Mouse (Mus musculus): ENCODE results near the gene Zfp651. TPM values are rescaled to one million over a fixed set of nuclear protein-coding genes. Genes with fewer than 3 reads are reported as not detected.

Gene Zfp651
- polyA plus RNA-seq, 1 experiment from 2014 or later = 9.4 TPM

DNA sequence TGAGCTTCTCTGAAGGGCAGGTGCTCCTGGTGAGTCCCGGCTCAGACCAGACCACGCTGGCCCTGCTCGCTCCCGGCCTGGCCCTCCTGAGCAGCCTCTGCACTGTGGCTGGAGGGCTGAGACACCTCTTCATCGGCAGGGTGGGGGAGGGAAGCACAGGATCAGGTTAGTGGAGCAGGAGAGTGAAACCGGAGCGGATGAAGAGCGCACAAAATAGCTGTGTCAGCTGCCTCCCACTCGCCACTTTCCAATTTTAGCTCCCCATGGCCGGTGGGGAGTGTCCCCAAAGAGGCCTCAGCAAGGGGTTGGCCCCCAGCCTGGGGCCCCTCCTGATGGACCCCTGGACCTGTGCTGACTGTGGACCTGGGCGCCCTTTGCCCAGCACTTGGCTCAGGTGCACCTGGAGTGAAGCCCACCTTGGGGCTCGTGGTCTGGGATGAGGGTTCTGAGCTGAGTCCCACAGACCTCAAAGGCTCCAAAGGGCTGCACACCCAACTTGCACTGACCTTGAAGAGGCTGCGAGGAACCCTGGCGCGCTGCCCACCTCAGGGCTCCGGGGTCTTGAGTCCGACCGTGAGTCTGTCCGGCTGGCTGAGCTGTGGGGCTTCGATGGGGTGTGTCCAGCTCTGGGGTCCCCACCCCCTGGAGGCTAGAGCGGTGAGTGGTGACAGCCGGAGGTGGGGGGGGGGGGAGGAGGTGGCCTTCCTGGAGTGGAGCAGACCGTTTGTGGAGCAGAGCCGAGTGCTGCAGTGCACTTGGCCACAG is 32.8 kb downstream of the Zfp651 start, which contains the start of gene Hhatl:
Gene Hhatl (minus strand): TSS at position 751 of the 765 bp plus-strand sequence.
- H3K9me3 ChIP-seq (ENCODE audit: control insufficient read depth, low read length) = no peaks in the 10 kb centered on the region
- DNase-seq (ENCODE audit: low spot score) (no peak), ATAC-seq (replicated peaks; ENCODE audit: low FRiP score) (no peak)
- no peak within 1 kb of the TSS for H3K4me3 ChIP-seq (ENCODE audit: low read depth, low read length)
- no peak within 1 kb of the TSS for H3K9ac ChIP-seq (ENCODE audit: low read length)
- H3K4me2 ChIP-seq (ENCODE audit: low read depth, low read length, severe bottlenecking) = no peak within 1 kb of the TSS
- 50% methylated on average over 24 of the region's 24 CpGs for WGBS
- no peaks in the 10 kb centered on the region for H3K36me3 ChIP-seq (ENCODE audit: control insufficient read depth, insufficient read depth, low read length)
- H3K4me1 ChIP-seq (replicated peaks; ENCODE audit: control insufficient read depth, insufficient read depth, low read length) = no peaks in the 10 kb centered on the region
- no peaks in the 10 kb centered on the region for H3K27me3 ChIP-seq (ENCODE audit: control insufficient read depth, insufficient read depth, low read length)
- H3K27ac ChIP-seq (ENCODE audit: low read depth, low read length) = no peak within 1 kb of the TSS

DNA sequence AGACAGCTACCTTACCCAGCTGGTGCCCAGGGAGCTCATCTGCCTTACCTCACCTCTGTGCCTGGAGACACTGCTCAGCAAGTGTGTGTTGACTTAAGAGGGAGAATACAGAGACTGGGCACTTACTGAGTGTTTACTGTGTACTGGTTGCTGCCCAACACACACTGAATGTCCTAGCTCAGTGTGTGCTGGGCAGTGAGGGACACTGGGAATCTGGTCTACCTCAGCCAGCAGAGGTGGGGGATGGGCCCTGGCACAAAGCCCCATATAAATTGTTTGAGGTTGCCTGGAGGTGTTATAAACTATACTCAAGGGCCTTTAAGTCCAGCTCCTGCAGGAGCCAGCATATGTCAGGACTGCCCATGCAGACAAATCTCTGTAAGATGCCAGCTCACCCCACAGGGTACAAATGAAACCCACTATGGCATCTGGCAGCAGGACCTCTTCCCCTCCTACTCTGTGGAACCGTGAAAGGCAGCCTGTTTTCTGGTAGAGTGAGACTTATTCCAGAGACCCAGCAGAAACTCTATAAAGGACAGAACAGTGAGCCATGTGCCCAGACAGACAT is 35.9 kb downstream of the Zfp651 start:
- Histone ChIP-seq H3K36me3 (ENCODE audit: control insufficient read depth, insufficient read depth, low read length) (no peaks in the 10 kb centered on the region), H3K4me1 (replicated peaks; ENCODE audit: control insufficient read depth, insufficient read depth, low read length) (0 out of 2 replicates have a peak, but pooled peaks cover 2% of the 10 kb centered on the region)

DNA sequence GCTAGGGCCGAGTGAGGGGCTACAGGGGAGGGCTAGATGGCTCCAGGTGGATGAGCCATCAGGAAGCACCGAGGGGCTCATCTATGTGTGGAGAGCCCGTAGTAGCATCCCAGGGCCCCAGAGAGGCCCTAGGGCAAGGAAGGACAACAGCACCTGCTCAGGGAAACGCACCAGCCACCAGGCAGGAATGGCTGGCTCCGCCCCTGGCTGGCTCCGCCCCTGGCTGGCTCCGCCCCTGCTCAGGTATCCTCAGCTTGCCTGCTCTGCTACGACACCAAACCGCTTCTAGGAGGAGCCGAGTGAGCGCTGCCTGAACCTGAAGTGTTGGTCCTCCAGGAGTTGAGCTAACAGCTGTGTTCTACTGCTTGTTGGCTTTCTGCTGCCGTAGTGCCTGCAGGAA is 38.6 kb downstream of the Zfp651 start:
- Histone ChIP-seq H3K9me3 (ENCODE audit: control insufficient read depth, low read length) (no peaks in the 10 kb centered on the region), H3K4me2 (ENCODE audit: low read depth, low read length, severe bottlenecking) (no peak overlapping the region), H3K27ac (ENCODE audit: low read depth, low read length) (no peak overlapping the region), H3K27me3 (ENCODE audit: control insufficient read depth, insufficient read depth, low read length) (no peaks in the 10 kb centered on the region), H3K4me3 (ENCODE audit: low read depth, low read length) (no peak overlapping the region), H3K36me3 (ENCODE audit: control insufficient read depth, insufficient read depth, low read length) (no peaks in the 10 kb centered on the region), H3K4me1 (replicated peaks; ENCODE audit: control insufficient read depth, insufficient read depth, low read length) (0 out of 2 replicates have a peak, but pooled peaks cover 5% of the 10 kb centered on the region), H3K9ac (ENCODE audit: low read length) (no peak overlapping the region)
- ATAC-seq (replicated peaks; ENCODE audit: low FRiP score) (no peak), DNase-seq (ENCODE audit: low spot score) (no peak)
- 16% methylated on average over 12 of the region's 12 CpGs for WGBS

More for the DNA sequence above, 35.9 kb downstream of the Zfp651 start:
- Histone ChIP-seq H3K4me3 (ENCODE audit: low read depth, low read length) (no peak overlapping the region), H3K27me3 (ENCODE audit: control insufficient read depth, insufficient read depth, low read length) (no peaks in the 10 kb centered on the region), H3K9ac (ENCODE audit: low read length) (no peak overlapping the region), H3K4me2 (ENCODE audit: low read depth, low read length, severe bottlenecking) (no peak overlapping the region), H3K27ac (ENCODE audit: low read depth, low read length) (no peak overlapping the region), H3K9me3 (ENCODE audit: control insufficient read depth, low read length) (no peaks in the 10 kb centered on the region)
- DNase-seq (ENCODE audit: low spot score) (no peak), ATAC-seq (replicated peaks; ENCODE audit: low FRiP score) (no peak)
- WGBS = 74% methylated on average over 1 of the region's 1 CpGs

DNA sequence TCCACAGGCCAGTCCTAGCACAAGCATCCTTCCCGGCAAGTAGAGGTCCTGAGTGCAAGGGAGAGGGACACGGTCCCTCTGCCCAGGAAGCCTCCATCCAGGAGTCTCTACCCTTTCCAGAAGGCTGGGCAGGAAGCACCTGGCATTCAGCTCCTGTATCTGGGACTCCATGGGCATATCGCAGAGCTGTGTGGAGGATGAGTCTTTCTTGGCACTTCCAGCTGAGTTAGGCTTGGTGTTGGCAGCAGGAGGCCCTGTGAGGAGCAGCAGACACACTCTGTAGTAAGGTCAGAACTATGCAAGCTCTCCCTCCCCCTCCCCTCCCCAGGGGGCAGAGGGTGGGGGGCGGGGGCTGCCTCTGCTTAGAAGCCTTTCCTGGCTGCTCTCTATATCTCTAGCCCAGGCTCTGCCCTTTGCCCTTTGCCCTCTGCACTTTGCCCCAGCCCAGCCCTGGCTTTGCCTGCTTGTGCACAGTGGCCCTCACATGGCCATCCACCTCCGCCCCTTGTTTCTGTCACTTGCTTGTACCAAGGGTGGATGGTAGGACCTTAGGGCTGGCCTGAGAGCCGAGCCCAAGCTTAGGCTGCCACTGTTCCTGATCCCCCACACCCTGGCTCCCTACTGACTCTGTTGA is 39.9 kb downstream of the Zfp651 start:
- no peak overlapping the region for H3K9ac ChIP-seq (ENCODE audit: low read length)
- H3K4me3 ChIP-seq (ENCODE audit: low read depth, low read length) = no peak overlapping the region
- H3K4me2 ChIP-seq (ENCODE audit: low read depth, low read length, severe bottlenecking) = no peak overlapping the region
- H3K36me3 ChIP-seq (ENCODE audit: control insufficient read depth, insufficient read depth, low read length) = no peaks in the 10 kb centered on the region
- H3K27ac ChIP-seq (ENCODE audit: low read depth, low read length) = no peak overlapping the region
- H3K4me1 ChIP-seq (replicated peaks; ENCODE audit: control insufficient read depth, insufficient read depth, low read length) = 0 out of 2 replicates have a peak, but pooled peaks cover 5% of the 10 kb centered on the region
- H3K9me3 ChIP-seq (ENCODE audit: control insufficient read depth, low read length) = no peaks in the 10 kb centered on the region
- no peak for ATAC-seq (replicated peaks; ENCODE audit: low FRiP score)
- no peaks in the 10 kb centered on the region for H3K27me3 ChIP-seq (ENCODE audit: control insufficient read depth, insufficient read depth, low read length)
- no peak for DNase-seq (ENCODE audit: low spot score)
- 42% methylated on average over 6 of the region's 6 CpGs for WGBS

DNA sequence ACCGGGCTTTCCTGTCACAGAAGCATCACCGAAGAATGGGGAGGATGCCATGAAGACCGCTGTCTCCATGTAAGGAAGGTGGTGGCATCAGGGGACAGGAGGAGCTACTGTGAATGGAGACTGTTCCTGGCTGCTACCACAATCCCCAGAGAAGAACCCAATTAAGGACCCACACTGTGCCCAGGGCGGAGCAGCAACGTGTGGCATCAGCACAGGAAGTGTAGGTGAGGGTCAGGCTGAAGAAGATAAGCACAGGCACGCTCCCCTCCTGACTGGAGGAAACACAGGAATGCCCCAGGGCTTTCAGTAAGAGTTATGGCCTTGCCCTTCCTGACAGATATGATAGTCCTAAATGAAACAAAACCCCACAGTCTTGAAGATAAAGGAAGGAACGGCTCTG is 43.6 kb downstream of the Zfp651 start:
- ATAC-seq (replicated peaks; ENCODE audit: low FRiP score) (no peak), DNase-seq (ENCODE audit: low spot score) (no peak)
- H3K4me1 ChIP-seq (replicated peaks; ENCODE audit: control insufficient read depth, insufficient read depth, low read length) = 0 out of 2 replicates have a peak, but pooled peaks cover 4% of the 10 kb centered on the region
- H3K36me3 ChIP-seq (ENCODE audit: control insufficient read depth, insufficient read depth, low read length) = no peaks in the 10 kb centered on the region
- no peak overlapping the region for H3K4me2 ChIP-seq (ENCODE audit: low read depth, low read length, severe bottlenecking)
- no peaks in the 10 kb centered on the region for H3K27me3 ChIP-seq (ENCODE audit: control insufficient read depth, insufficient read depth, low read length)
- no peaks in the 10 kb centered on the region for H3K9me3 ChIP-seq (ENCODE audit: control insufficient read depth, low read length)
- H3K27ac ChIP-seq (ENCODE audit: low read depth, low read length) = no peak overlapping the region
- WGBS = 80% methylated on average over 7 of the region's 7 CpGs
- no peak overlapping the region for H3K4me3 ChIP-seq (ENCODE audit: low read depth, low read length)
- no peak overlapping the region for H3K9ac ChIP-seq (ENCODE audit: low read length)

DNA sequence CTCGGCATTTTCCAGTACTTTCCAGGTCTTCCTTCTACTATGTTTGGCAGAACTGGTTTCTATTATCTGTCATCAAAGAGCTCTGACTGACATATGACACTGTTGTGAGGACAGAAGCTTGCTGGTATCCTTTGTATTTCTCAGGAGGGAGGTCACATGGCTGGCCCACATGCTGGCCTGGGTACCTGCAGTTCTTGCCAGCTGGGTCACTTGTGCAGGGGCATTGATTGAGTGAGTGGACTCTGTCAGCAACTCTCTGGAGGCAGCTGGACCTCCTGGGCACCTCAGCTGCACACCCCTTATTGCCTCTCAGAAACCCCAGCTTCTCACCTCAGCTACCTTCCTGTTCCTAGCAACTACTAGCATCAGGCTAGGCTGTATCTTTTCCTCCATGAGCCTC is 48.4 kb downstream of the Zfp651 start:
- H3K4me3 ChIP-seq (ENCODE audit: low read depth, low read length) = no peak overlapping the region
- no peak overlapping the region for H3K4me2 ChIP-seq (ENCODE audit: low read depth, low read length, severe bottlenecking)
- no peaks in the 10 kb centered on the region for H3K36me3 ChIP-seq (ENCODE audit: control insufficient read depth, insufficient read depth, low read length)
- H3K4me1 ChIP-seq (replicated peaks; ENCODE audit: control insufficient read depth, insufficient read depth, low read length) = peaks cover 13% of the 10 kb centered on the region
- DNase-seq (ENCODE audit: low spot score) (no peak), ATAC-seq (replicated peaks; ENCODE audit: low FRiP score) (no peak)
- no peak overlapping the region for H3K9ac ChIP-seq (ENCODE audit: low read length)
- no peak overlapping the region for H3K27ac ChIP-seq (ENCODE audit: low read depth, low read length)
- no peaks in the 10 kb centered on the region for H3K9me3 ChIP-seq (ENCODE audit: control insufficient read depth, low read length)
- 40% methylated on average over 1 of the region's 1 CpGs for WGBS
- H3K27me3 ChIP-seq (ENCODE audit: control insufficient read depth, insufficient read depth, low read length) = no peaks in the 10 kb centered on the region

DNA sequence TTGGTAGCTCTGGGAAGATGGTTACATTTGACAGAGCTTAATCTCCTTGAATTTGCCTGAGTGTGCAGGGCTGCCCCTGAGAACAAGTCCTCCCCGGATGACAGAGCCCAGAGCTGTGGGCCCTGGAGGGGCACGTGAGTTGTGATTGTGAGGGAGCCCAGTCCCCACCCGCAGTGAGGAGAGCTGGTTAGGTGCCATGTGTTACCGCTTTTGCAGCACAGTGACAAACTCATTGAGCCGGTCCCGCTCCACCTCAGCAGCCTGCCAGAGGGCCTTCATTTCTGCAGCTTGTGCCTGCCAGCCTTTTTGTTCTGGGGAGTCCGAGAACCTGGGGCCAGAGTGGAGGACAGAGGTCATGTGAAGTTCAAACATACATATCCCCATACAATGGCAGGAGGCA is 48.8 kb downstream of the Zfp651 start:
- H3K4me2 ChIP-seq (ENCODE audit: low read depth, low read length, severe bottlenecking) = no peak overlapping the region
- no peak overlapping the region for H3K4me3 ChIP-seq (ENCODE audit: low read depth, low read length)
- DNase-seq (ENCODE audit: low spot score) = no peak
- H3K4me1 ChIP-seq (replicated peaks; ENCODE audit: control insufficient read depth, insufficient read depth, low read length) = peaks cover 13% of the 10 kb centered on the region
- ATAC-seq (replicated peaks; ENCODE audit: low FRiP score) = no peak
- 66% methylated on average over 7 of the region's 7 CpGs for WGBS
- no peak overlapping the region for H3K9ac ChIP-seq (ENCODE audit: low read length)
- no peaks in the 10 kb centered on the region for H3K36me3 ChIP-seq (ENCODE audit: control insufficient read depth, insufficient read depth, low read length)
- no peak overlapping the region for H3K27ac ChIP-seq (ENCODE audit: low read depth, low read length)
- no peaks in the 10 kb centered on the region for H3K9me3 ChIP-seq (ENCODE audit: control insufficient read depth, low read length)
- no peaks in the 10 kb centered on the region for H3K27me3 ChIP-seq (ENCODE audit: control insufficient read depth, insufficient read depth, low read length)

DNA sequence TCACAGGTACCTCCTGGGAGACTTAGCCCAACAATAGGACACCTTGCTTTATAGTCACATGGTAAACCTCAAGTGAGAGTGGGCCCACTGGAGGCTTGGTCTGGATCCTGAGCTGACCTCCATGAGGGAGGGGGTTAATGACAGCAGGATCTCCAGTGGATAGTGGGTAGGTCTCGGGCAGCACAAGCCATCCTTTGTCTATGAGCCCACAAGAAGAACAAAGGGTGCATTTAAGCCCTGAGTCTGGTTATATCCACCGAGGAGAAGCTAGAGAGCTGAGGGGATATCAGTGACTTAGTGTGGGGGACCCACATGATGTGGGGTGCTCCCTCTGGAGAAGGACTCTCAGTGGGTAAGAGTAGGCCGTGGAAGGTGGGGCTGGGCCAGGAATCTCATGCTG is 49.4 kb downstream of the Zfp651 start:
- Histone ChIP-seq H3K36me3 (ENCODE audit: control insufficient read depth, insufficient read depth, low read length) (no peaks in the 10 kb centered on the region), H3K9me3 (ENCODE audit: control insufficient read depth, low read length) (no peaks in the 10 kb centered on the region), H3K27ac (ENCODE audit: low read depth, low read length) (no peak overlapping the region), H3K4me1 (replicated peaks; ENCODE audit: control insufficient read depth, insufficient read depth, low read length) (peaks cover 13% of the 10 kb centered on the region), H3K4me3 (ENCODE audit: low read depth, low read length) (no peak overlapping the region), H3K9ac (ENCODE audit: low read length) (no peak overlapping the region), H3K4me2 (ENCODE audit: low read depth, low read length, severe bottlenecking) (no peak overlapping the region), H3K27me3 (ENCODE audit: control insufficient read depth, insufficient read depth, low read length) (no peaks in the 10 kb centered on the region)
- ATAC-seq (replicated peaks; ENCODE audit: low FRiP score) = no peak
- 40% methylated on average over 3 of the region's 3 CpGs for WGBS
- no peak for DNase-seq (ENCODE audit: low spot score)

Data from forebrain, embryonic 11.5 days (tissue).